Mouse (Mus musculus) kidney, adult 2 months (tissue): ENCODE data around the gene Ppy.

Experiments
- CTCF ChIP-seq: fragments of 200-500 bp; conservative IDR thresholded peaks from 2 replicates; pipeline ENCODE4 v1.5.1; 2011; ENCODE audit warnings: low read depth, mild to moderate bottlenecking, control low read depth, low read length, moderate library complexity, mixed read lengths; ENCODE audit not compliant: insufficient read depth, insufficient read length
- POLR2A ChIP-seq: fragments of 200-500 bp; IDR thresholded peaks from one replicate; pipeline ENCODE4 v1.6.1; 2011; ENCODE audit warnings: low read depth, low read length, control low read depth

- no peak for TF ChIP-seq POLR2A
- no peak; the same call in 1 of the 2 replicates for TF ChIP-seq CTCF
These were observed 46.3 kb upstream of the Ppy start for GRCm38 (mm10) chr11:102147213-102147989.
